In the genomic region with DNA sequence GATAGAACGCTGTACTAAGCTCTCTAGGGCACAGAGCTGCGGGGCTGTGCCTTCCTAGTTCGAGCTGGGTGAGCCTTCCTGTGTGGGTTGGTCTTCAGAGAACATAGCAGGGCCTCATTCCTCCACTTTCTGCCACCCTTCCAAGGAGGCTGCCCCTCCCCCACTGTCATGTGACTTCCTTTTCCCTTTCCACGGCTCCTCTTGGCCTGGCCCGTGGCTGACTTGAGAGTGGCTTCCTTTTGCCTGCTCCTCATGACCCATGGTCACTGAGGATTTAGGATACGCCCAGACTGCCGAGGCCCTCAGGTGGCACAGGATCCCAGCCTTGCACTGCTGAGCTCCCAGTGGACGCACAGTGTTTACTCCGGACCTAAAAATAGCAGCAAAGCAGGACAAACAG, we compare ENCODE assay signal across 9 mouse cellular contexts. TPM values are rescaled to one million over a fixed set of nuclear protein-coding genes. Genes with fewer than 3 reads are reported as not detected.
A peak's percentile ranks its signal among the peaks of the same experiment; 100 is the strongest.
DNase-seq lines count a peak whose midpoint lies in the region; ATAC-seq and TF ChIP-seq lines count a peak whose summit lies in the region.
"Had no signal": no experiment of that assay in that cellular context is flagged by ENCODE, and none has a peak within 500 bp of the region (broad histone marks: within the 10 kb centered on the region; RNA-seq: fewer than 3 reads in every experiment).

No protein-coding gene starts in this region.

- no peak overlapping the region for H3K4me2 ChIP-seq in forebrain, embryonic 15.5 days (replicated peaks)
- H3K4me2 ChIP-seq in intestine, postnatal 0 days (replicated peaks; ENCODE audit: low read depth), result no peak overlapping the region
- no peak overlapping the region for H3K4me2 ChIP-seq in forebrain, postnatal 0 days (ENCODE audit: low read depth)

- H3K9me3 ChIP-seq in forebrain, embryonic 15.5 days, result no peaks in the 10 kb centered on the region
- H3K9me3 ChIP-seq in intestine, postnatal 0 days (ENCODE audit: control insufficient read depth), result no peaks in the 10 kb centered on the region
- no peaks in the 10 kb centered on the region for H3K9me3 ChIP-seq in forebrain, postnatal 0 days (ENCODE audit: low read length)

- H3K36me3 ChIP-seq in forebrain, embryonic 15.5 days, result peaks cover 1% of the 10 kb centered on the region; the same call in 1 of the 2 replicates
- H3K36me3 ChIP-seq in intestine, postnatal 0 days (ENCODE audit: control insufficient read depth, insufficient read depth), result peaks cover 7% of the 10 kb centered on the region; the same call in 1 of the 2 replicates
- peaks cover 12% of the 10 kb centered on the region for H3K36me3 ChIP-seq in forebrain, postnatal 0 days (ENCODE audit: insufficient read depth)

- TF ChIP-seq CTCF in intestine, postnatal 0 days (IDR thresholded peaks at IDR 0.05; ENCODE audit: low read depth), result no peak
- no peak for TF ChIP-seq CTCF in forebrain, postnatal 0 days (IDR thresholded peaks at IDR 0.05; ENCODE audit: low read depth)

- no peaks in the 10 kb centered on the region for H3K27me3 ChIP-seq in forebrain, embryonic 15.5 days
- H3K27me3 ChIP-seq in intestine, postnatal 0 days (replicated peaks; ENCODE audit: control insufficient read depth, insufficient read depth, low read length), result no peaks in the 10 kb centered on the region
- no peaks in the 10 kb centered on the region for H3K27me3 ChIP-seq in forebrain, postnatal 0 days (ENCODE audit: insufficient read depth, low read length)

- peak overlapping the region; percentile 92 for H3K27ac ChIP-seq in brown adipose tissue, adult 24 weeks (replicated peaks; ENCODE audit: low read depth, low read length)
- no peak overlapping the region for H3K27ac ChIP-seq in forebrain, embryonic 15.5 days (replicated peaks)
- H3K27ac ChIP-seq in intestine, postnatal 0 days (ENCODE audit: low read depth, low read length), result no peak overlapping the region
- H3K27ac ChIP-seq in forebrain, postnatal 0 days (ENCODE audit: low read depth, low read length), result no peak overlapping the region

- no peak for ATAC-seq in forebrain, embryonic 15.5 days (replicated peaks)
- no peak for ATAC-seq in intestine, postnatal 0 days
- no peak for ATAC-seq in forebrain, postnatal 0 days

- peak; percentile 59 for DNase-seq in layer of hippocampus, adult 9-11 months
- no peak for DNase-seq in layer of hippocampus, postnatal 14 days (ENCODE audit: low spot score in 2 of 2)
- DNase-seq in heart, postnatal 10 days, result peak; percentile 59 to 71
- DNase-seq in lung, adult 18-20 months, result peak; percentile 79 to 83
- DNase-seq in forebrain, postnatal 0 days, result no peak

- intact Hi-C loops in heart, postnatal 10 days (cut with DNase I), result no loop called here

- no peak overlapping the region for H3K9ac ChIP-seq in forebrain, embryonic 15.5 days (replicated peaks)
- no peak overlapping the region for H3K9ac ChIP-seq in intestine, postnatal 0 days (ENCODE audit: low read depth, low read length)
- H3K9ac ChIP-seq in forebrain, postnatal 0 days, result no peak overlapping the region

- 81% methylated on average over 9 of the region's 9 CpGs for WGBS in forebrain, embryonic 15.5 days
- WGBS in intestine, postnatal 0 days, result 46% methylated on average over 9 of the region's 9 CpGs
- WGBS in forebrain, postnatal 0 days, result 83% methylated on average over 9 of the region's 9 CpGs

- H3K4me3 ChIP-seq in brown adipose tissue, adult 24 weeks (ENCODE audit: insufficient read depth, low read depth, low read length), result peak overlapping the region; percentile 2; the same call in 1 of the 2 replicates
- H3K4me3 ChIP-seq in forebrain, embryonic 15.5 days, result no peak overlapping the region
- no peak overlapping the region for H3K4me3 ChIP-seq in intestine, postnatal 0 days (ENCODE audit: low read depth, low read length)
- no peak overlapping the region for H3K4me3 ChIP-seq in forebrain, postnatal 0 days (ENCODE audit: low read depth, low read length)
- H3K4me3 ChIP-seq: myocyte had no signal

- H3K4me1 ChIP-seq in brown adipose tissue, adult 24 weeks (ENCODE audit: control insufficient read depth, insufficient read depth, insufficient read length, low read length), result peaks cover 12% of the 10 kb centered on the region
- H3K4me1 ChIP-seq in forebrain, embryonic 15.5 days, result peaks cover 12% of the 10 kb centered on the region
- no peaks in the 10 kb centered on the region; the same call in 1 of the 2 replicates for H3K4me1 ChIP-seq in intestine, postnatal 0 days (replicated peaks; ENCODE audit: control insufficient read depth, insufficient read depth, low read length)
- no peaks in the 10 kb centered on the region for H3K4me1 ChIP-seq in forebrain, postnatal 0 days (ENCODE audit: insufficient read depth)

RNA-seq across cellular contexts. Expression of gene Nat9, which starts 4.5 kb away (rescaled TPM):
- total RNA-seq in layer of hippocampus, postnatal 14 days (2021), result 10 to 100 TPM; 19.3 to 19.9 TPM
- 20.9 and 29.3 TPM in 2 replicates for polyA plus RNA-seq in brown adipose tissue, adult 24 weeks (2012; ENCODE audit: insufficient read depth, insufficient read length, missing spikeins)
- 10 to 100 TPM; 14.8 to 19.9 TPM for total RNA-seq in heart, postnatal 10 days (2021)
- polyA plus RNA-seq in forebrain, embryonic 15.5 days (2015; fragmentation: Nextera tagmentation; extraction: Ambion mirVana), result 19.0 and 24.1 TPM in 2 replicates
- polyA plus RNA-seq in intestine, postnatal 0 days (2015; fragmentation: Nextera tagmentation; extraction: Ambion mirVana), result 35.0 and 35.7 TPM in 2 replicates
- total RNA-seq in forebrain, postnatal 0 days (2014; rRNA removed), result 19.2 and 20.3 TPM in 2 replicates
- polyA plus RNA-seq in forebrain, postnatal 0 days (2015; fragmentation: Nextera tagmentation; extraction: Ambion mirVana), result 17.7 and 18.6 TPM in 2 replicates

RNA-seq across cellular contexts. Expression of gene Tmem104, which starts 4.9 kb away (rescaled TPM):
- total RNA-seq in layer of hippocampus, postnatal 14 days (2021), result 10 to 100 TPM; 15.0 to 21.2 TPM
- 8.5 and 8.8 TPM in 2 replicates for polyA plus RNA-seq in brown adipose tissue, adult 24 weeks (2012; ENCODE audit: insufficient read depth, insufficient read length, missing spikeins)
- 10 to 100 TPM; 10.9 TPM for total RNA-seq in heart, postnatal 10 days (2021)
- polyA plus RNA-seq in forebrain, embryonic 15.5 days (2015; fragmentation: Nextera tagmentation; extraction: Ambion mirVana), result 10.8 and 12.4 TPM in 2 replicates
- 19.2 and 20.1 TPM in 2 replicates for polyA plus RNA-seq in intestine, postnatal 0 days (2015; fragmentation: Nextera tagmentation; extraction: Ambion mirVana)
- total RNA-seq in forebrain, postnatal 0 days (2014; rRNA removed), result 5.4 and 7.6 TPM in 2 replicates
- polyA plus RNA-seq in forebrain, postnatal 0 days (2015; fragmentation: Nextera tagmentation; extraction: Ambion mirVana), result 8.8 and 9.9 TPM in 2 replicates

RNA-seq across cellular contexts. Expression of gene Slc9a3r1, which starts 29.0 kb away (rescaled TPM):
- total RNA-seq in layer of hippocampus, postnatal 14 days (2021), result 10 to 100 TPM; 79.3 to 82.2 TPM
- 5.3 and 5.9 TPM in 2 replicates for polyA plus RNA-seq in brown adipose tissue, adult 24 weeks (2012; ENCODE audit: insufficient read depth, insufficient read length, missing spikeins)
- 10 to 100 TPM; 11.9 to 17.4 TPM for total RNA-seq in heart, postnatal 10 days (2021)
- polyA plus RNA-seq in forebrain, embryonic 15.5 days (2015; fragmentation: Nextera tagmentation; extraction: Ambion mirVana), result 45.8 and 50.5 TPM in 2 replicates
- polyA plus RNA-seq in intestine, postnatal 0 days (2015; fragmentation: Nextera tagmentation; extraction: Ambion mirVana), result 679 and 754 TPM in 2 replicates
- total RNA-seq in forebrain, postnatal 0 days (2014; rRNA removed), result 44.2 and 48.5 TPM in 2 replicates
- 68.4 and 73.9 TPM in 2 replicates for polyA plus RNA-seq in forebrain, postnatal 0 days (2015; fragmentation: Nextera tagmentation; extraction: Ambion mirVana)

RNA-seq across cellular contexts. Expression of gene Cd300lf, which starts 58.4 kb away (rescaled TPM):
- under 1 TPM; 0.35 to 0.76 TPM for total RNA-seq in layer of hippocampus, postnatal 14 days (2021)
- 0.28 TPM in 1 of 2 replicates, not detected in the other for polyA plus RNA-seq in brown adipose tissue, adult 24 weeks (2012; ENCODE audit: insufficient read depth, insufficient read length, missing spikeins)
- total RNA-seq in heart, postnatal 10 days (2021), result under 1 TPM; 0.15 to 0.48 TPM
- 0.10 TPM in 1 of 2 replicates, not detected in the other for polyA plus RNA-seq in forebrain, embryonic 15.5 days (2015; fragmentation: Nextera tagmentation; extraction: Ambion mirVana)
- polyA plus RNA-seq in intestine, postnatal 0 days (2015; fragmentation: Nextera tagmentation; extraction: Ambion mirVana), result 1.1 and 1.3 TPM in 2 replicates
- total RNA-seq in forebrain, postnatal 0 days (2014; rRNA removed), result 0.24 TPM in 1 of 2 replicates, not detected in the other
- polyA plus RNA-seq in forebrain, postnatal 0 days (2015; fragmentation: Nextera tagmentation; extraction: Ambion mirVana), result 0.05 and 0.18 TPM in 2 replicates
- polyA plus RNA-seq: myocyte had no signal

Comparison
In these comparisons a context has a peak if more than half of its experiments do, and no peak if none do; other contexts are left out.
1. DNase-seq: peak in layer of hippocampus, adult 9-11 months (single experiment), heart, postnatal 10 days (2 of 2) and lung, adult 18-20 months (2 of 2); none in layer of hippocampus, postnatal 14 days (0 of 2) and forebrain, postnatal 0 days (single experiment).